Mouse (Mus musculus) NIH3T3 (cell line): ENCODE data around the gene Zcchc4.
"Not testable (repeated sequence)": the region's sequence is repeated elsewhere in the genome, so short reads cannot be mapped to it uniquely, and the experiment has no call there.

Experiments used
- DNase-seq: peaks from one replicate; pipeline ENCODE4 v3.0.0-alpha.2; 2012; ENCODE audit warnings: low read depth

Gene Zcchc4

GRCm38 (mm10) chr5:52775237-52775636 is at the start of gene Zcchc4:
TSS of gene Zcchc4 (plus strand) at chr5:52775409.
- peak; percentile 24 for DNase-seq

- no peak for DNase-seq
Observed at GRCm38 (mm10) chr5:52727747-52728146, 47.5 kb upstream of the Zcchc4 start.

GRCm38 (mm10) chr5:52732811-52733210 is 42.4 kb upstream of the Zcchc4 start:
- DNase-seq, result no peak

GRCm38 (mm10) chr5:52736046-52736445 is 39.2 kb upstream of the Zcchc4 start:
- DNase-seq, result no peak

- DNase-seq, result peak; percentile 87
Observed at GRCm38 (mm10) chr5:52741391-52742111, 33.7 kb upstream of the Zcchc4 start, which contains the start of gene Pi4k2b. TSS of gene Pi4k2b (plus strand) at chr5:52741574.

- peak; percentile 74 for DNase-seq
Observed at GRCm38 (mm10) chr5:52742112-52742813, 32.9 kb upstream of the Zcchc4 start.

- DNase-seq, result no peak
Observed at GRCm38 (mm10) chr5:52743231-52743630, 32.0 kb upstream of the Zcchc4 start.

GRCm38 (mm10) chr5:52746920-52747319 is 28.3 kb upstream of the Zcchc4 start:
- no peak for DNase-seq

- no peak for DNase-seq
Observed at GRCm38 (mm10) chr5:52748732-52749131, 26.5 kb upstream of the Zcchc4 start.

GRCm38 (mm10) chr5:52753146-52753545 is 22.1 kb upstream of the Zcchc4 start:
- no peak for DNase-seq

- peak; percentile 63 for DNase-seq
Observed at GRCm38 (mm10) chr5:52754196-52754595, 21.0 kb upstream of the Zcchc4 start.

GRCm38 (mm10) chr5:52755337-52755736 is 19.9 kb upstream of the Zcchc4 start:
- no peak for DNase-seq

GRCm38 (mm10) chr5:52755989-52756388 is 19.2 kb upstream of the Zcchc4 start:
- DNase-seq, result no peak

GRCm38 (mm10) chr5:52762586-52762985 is 12.6 kb upstream of the Zcchc4 start:
- no peak for DNase-seq

- DNase-seq, result no peak
Observed at GRCm38 (mm10) chr5:52774267-52774666, 942 bp upstream of the Zcchc4 start.

- DNase-seq, result not testable (repeated sequence)
Observed at GRCm38 (mm10) chr5:52776466-52777354, 1.5 kb downstream of the Zcchc4 start.

GRCm38 (mm10) chr5:52782523-52783250 is 7.5 kb downstream of the Zcchc4 start:
- peak; percentile 93 for DNase-seq

- no peak for DNase-seq
Observed at GRCm38 (mm10) chr5:52783251-52783620, 8.0 kb downstream of the Zcchc4 start.

GRCm38 (mm10) chr5:52783957-52784356 is 8.7 kb downstream of the Zcchc4 start:
- no peak for DNase-seq

- peak; percentile 41 for DNase-seq
Observed at GRCm38 (mm10) chr5:52786556-52787322, 11.5 kb downstream of the Zcchc4 start.

GRCm38 (mm10) chr5:52793230-52793629 is 18.0 kb downstream of the Zcchc4 start:
- no peak for DNase-seq
